Mouse (Mus musculus) frontal cortex, postnatal 14 days (tissue): ENCODE results near the gene Cycs.
A peak's percentile ranks its signal among the peaks of the same experiment; 100 is the strongest.

Source experiments
- DNase-seq, 2 experiments: peaks; one replicate each; pipeline ENCODE4 v3.0.0; 2022; ENCODE audit warnings: low spot score in 2 of 2

Cycs gene

DNA sequence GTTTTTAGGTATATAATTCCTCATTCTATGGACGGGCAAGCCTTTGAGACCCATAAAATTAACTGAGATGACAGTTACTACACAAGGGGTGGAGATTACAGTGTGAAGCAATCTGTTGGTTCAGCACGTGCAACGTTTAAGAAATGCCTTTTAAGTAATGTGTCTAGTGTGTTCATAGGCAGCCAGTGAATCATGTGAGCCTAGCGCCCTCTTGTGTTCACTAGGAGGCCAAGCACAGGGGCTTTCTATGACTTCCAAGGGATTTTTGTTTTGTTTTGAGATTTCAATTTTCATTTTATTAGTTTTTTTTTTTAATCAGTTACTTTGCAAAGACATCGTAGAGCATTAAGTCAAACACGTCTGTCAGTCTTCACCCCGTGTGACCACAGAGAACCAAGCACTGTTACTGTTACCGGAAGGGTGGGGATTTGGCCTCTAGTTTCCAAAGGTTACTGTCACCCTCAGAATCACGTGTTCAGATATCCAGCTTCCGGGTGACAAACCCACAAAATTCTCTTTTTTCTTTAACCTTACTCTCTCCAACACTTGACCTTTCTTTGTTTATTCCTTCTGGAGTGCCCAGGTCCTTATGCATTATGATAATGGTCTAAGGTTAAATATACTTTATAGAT lies 20.8 kb downstream of the Cycs start:
- DNase-seq = no peak

DNA sequence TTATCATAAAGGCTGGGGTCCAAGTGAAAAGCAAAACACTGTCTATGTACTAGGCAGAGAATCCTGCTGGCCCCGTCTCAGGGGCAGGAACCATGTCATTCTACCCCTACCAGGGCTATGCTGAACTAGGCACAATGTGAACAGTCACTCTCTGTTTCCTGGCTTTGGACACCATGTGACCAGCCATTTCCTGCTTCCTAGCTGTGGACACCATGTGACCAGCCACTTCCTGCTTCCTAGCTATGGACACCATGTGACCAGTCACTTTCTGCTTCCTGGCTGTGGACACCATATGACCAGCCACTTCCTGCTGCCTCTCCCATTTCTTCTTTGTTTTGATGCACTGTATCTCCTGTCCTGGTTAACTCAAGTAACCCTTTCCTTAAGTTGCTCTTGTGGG lies 23.8 kb downstream of the Cycs start:
- no peak for DNase-seq

DNA sequence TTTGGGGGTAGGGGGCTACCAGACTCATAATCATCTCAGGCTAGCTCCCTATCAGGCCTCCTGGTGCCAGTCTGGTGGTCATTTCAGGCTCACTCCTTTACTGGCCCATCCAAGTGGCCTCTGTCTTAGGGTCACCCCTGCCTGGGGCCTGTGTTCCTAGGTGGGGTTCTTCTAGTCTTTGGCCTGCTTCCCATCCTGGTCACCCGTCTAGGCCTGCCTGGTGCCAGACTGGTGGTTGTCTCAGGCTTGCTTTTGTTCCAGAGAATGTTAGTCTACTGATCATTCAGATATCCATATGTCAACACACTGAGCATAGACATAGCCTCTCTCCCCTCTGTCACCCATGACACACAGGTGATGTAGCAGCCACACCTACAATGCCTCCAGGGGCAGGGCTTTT lies 26.7 kb downstream of the Cycs start:
- no peak for DNase-seq

DNA sequence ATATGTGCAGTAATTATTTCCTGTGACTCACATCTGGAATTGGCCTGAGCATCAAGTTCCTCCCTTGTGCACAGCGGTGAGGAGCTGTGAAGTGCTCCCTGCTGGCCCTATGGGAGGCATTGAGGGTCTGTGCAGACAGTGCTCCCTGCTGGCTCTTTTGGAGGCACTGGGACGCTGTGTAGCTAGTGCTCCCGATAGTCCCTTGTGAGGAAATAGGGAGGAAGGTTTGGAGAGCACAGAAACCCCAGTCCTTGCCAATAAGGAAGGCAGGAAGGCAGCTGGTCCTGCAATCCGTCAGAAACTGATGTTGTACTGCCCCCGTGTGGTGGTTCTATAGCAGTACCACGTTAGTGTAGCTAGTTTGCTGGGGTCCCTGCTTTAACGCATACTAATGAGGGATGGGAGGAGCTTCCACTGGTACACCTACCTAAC lies 29.9 kb downstream of the Cycs start:
- DNase-seq = peak; percentile 49 to 66

DNA sequence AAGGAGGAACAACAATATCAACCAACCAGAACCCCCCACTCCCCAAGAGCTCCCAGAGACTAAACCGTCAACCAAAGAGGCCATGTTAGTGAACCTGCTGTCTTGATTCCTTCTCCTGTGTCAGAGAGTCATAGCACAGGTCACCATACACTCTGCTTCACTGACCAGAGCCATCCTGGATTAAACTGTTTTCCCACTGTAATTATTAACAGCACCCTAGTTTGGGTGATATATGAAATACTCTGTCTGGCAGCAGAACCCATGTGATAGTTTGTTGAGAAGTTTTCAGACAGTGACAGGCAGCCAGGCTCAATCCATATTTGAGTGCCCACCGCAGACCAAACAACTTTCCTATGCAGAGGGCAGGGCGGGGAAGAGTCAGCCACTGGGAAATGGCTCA lies 31.0 kb downstream of the Cycs start:
- DNase-seq = no peak

DNA sequence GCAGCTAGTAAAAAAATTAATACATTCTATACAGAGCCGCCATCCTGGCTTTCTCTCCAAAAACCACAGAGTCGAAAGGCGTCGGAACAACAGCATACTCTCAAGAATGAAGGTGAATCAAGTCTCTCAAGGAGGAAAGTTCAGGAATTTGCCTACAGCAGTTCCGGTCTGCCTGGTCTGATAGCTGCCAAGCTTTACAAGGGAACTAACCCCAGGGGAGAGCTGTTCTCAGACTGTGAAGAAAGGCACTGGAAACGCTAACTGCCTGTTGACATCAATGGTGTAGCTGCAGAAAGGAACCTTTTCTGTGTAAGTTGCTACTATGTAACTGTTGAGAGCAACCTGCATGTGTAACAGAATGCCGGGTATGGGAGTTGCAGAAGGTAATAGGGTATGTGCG lies 34.4 kb downstream of the Cycs start:
- DNase-seq = no peak

DNA sequence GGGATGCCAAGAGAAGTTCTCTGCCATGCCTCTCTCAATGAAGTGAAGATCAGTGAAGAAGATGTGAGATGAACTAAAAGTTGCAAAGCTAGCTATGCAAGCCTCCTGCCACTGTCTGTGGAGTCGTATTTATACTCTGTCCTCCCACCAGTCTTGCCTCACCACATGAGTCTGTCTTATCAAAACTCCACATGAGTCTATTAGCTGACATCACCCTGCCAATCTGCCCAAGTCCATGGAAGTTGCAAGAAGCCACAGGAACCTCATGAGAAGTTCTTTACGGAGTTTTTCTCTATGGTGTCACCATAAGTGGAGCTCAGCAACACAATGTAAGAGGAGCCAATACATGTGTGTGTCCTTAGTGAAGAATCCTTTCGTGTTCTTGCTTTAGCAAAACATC lies 35.3 kb downstream of the Cycs start:
- no peak for DNase-seq

DNA sequence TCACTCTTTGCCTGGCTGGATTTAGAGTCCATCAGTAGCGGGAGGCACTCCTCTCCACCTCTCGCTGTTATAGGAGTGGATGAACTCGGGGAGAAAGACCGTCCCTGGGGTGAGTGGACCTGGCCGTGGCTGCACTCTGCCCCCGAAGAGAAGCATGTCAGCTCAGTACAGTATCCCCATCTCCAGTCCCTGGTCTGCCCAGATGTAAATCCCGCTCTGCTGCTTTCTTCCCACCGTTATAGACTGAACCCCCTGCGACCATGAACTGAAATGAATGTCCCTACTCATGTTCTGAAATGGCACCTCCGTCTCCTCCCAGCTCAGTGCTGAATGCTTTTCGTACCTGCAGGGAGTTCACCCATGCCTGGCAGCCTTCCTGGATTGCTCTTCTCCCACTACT lies 37.1 kb downstream of the Cycs start:
- DNase-seq = no peak

DNA sequence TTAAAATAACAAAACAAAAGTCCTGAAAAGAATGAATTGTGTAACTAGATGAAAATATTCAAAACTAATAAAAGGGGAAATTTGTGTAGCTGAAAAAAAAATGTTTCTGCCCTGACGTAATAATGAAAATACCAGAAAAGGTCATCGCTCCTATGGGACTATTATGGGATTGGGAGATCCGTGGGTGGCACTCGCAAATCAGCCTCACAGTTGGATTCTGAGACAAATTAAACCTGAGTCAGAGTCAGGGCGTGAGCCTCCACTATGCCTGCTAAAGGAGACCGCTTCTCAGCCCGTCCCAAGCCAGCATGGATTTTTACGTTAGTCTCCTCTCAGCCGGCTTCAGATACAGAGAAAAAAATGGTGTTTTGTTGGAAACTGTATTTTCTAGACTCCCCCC lies 38.9 kb downstream of the Cycs start:
- DNase-seq = no peak

DNA sequence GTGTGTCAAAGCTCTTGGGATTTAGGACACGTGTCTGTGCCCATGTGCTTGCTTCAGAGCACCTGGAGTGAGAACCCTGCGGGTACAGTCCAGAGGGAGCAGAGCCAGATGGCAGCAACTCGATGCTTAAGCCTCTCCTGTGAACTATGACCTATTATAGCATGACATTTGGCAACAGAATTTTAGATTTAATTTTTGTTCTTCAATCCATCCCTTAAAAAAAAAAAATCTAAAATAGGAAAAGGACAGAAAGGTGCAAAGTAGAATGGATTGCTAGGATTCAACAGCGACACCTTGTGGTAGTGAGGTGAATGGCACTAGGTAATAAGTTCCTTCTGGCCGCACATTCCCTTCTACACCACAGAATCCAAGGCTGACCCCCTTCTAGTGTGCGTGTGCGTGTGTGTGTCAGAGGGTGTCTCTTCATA lies 39.7 kb downstream of the Cycs start:
- peak in 1 of 2 experiments; percentile 72 for DNase-seq

DNA sequence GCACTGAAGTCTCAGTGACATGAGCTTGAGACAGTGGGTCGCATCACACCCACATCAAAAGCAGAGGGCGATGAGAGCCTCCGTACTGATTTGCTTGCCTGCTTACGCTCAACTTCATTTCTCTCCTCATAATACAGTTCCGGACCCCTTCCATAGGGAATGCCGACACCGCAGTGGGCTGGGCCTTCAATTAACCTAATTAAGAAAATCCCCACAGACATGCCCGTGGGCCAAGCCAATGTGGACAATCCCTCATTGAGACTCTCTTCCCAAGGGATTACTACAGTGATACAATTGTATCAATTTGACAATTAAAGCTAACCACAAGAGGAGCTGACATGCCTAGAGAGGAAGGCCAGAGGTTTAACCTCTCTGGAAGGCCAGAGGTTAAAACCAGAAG lies 40.5 kb downstream of the Cycs start:
- DNase-seq = no peak

DNA sequence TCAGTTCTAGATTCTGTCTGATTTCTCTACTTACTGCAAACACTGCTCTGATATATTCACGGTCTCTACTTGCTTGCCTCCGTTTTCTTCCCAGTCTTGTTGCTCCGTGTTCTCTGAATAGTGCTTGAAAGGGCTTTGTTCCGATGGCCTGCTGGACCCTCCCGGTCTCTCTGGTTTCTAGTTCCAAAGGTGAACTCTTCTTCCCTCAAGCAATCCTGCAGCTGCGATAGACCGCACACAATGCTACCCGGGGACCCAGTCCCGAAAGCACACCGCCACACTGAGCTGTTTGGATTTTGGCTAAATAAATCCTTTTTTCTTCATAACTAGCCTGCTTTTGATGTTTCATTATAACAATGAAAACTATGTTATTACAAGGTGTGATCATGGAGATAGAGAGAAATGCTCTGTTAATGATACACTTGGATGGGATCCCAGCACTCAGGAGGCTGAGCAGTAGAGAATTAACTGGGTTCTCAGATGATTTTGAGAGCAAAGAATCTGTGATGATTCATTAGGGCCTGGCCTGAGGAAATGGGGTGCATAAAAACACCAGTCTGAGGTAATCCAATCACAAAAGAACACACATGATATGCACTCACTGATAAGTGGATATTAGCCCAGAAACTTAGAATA lies 42.0 kb downstream of the Cycs start:
- no peak for DNase-seq

DNA sequence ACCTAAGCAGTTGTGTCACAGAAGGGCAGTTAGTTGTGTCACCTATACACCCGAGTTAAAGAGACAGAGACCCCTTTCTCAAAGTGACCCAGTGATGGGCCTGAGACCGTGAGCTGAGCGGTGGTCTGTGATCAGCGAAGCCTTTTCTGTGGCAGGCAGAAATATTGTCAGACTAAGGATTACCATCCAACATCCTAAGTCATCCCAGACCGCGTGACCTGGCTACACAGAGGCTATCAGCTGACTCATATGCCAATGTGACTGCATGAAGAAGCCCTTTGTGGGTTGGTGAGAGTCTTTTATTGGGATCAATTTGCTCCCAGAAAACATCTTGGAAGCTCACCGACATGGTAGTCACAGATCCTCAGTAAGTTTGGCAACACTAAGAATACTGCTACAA lies 43.6 kb downstream of the Cycs start:
- DNase-seq = no peak

DNA sequence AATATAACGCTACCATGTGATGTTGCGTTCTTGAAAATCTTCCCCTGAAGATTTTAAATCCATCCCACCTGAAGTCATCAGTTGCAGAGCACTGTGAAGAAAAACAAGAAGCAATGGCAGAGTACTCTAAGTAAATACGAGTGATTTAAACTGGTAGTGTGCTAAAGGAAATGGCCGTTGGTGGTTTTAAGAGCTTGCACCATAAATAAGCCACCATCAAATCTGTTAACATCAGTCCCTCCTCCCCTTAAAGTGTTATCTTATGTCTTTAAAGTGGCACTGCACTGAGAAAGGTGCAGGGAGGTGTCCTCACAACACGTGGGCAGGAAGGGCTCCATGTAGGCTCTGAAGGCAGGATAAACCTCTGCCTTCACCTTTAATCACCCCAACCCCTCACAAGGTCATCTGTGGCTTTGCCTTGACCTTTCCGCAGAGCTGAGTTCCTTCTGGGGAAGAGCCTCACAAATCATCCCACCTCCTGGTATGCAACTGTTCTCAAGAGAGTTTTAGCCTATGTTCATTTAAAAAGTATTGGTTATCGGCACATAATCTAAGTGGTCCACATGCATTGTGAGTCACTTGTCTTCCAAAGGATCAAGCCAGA lies 44.7 kb downstream of the Cycs start:
- DNase-seq = no peak

DNA sequence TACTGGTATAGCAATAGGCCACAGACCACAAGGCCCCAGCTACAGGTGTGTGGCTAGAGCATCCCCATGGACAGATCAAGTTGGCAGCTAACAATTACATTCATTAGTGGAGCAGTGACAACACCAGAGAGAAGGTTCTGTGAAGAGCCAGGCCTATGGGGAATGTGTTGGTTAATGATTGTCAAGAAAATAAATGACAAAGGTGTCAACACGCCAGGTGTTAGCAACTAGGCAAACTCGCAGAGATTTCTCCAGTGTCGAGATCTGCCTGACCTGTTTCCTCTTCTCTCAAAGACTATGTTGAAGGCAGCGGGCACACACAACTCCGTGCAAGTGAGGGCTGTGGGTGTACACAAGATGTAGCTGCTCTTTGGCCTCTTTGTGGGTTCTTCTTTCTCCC lies 46.2 kb downstream of the Cycs start:
- no peak for DNase-seq

DNA sequence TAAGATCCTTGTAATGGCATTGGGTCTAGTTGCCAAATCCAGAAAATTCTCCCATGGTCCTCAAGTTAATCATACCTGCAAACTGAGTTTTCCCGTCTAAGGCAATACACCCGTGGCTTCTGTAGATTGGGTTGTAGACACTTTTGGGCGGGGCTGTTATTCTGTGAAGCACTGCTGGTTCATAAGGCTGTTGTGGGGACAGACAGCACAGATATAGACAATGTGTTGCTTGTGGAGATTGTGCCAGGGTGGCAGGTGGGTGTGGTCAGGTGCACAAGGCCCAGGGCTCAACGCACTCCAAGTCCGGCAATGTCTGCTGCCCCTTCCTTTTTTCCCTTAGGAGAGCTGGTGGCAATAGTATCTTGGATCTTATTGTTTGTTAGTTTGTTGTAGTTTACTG lies 48.0 kb downstream of the Cycs start:
- no peak for DNase-seq
